Mouse (Mus musculus): ENCODE data around the gene Ccdc107.

DNA sequence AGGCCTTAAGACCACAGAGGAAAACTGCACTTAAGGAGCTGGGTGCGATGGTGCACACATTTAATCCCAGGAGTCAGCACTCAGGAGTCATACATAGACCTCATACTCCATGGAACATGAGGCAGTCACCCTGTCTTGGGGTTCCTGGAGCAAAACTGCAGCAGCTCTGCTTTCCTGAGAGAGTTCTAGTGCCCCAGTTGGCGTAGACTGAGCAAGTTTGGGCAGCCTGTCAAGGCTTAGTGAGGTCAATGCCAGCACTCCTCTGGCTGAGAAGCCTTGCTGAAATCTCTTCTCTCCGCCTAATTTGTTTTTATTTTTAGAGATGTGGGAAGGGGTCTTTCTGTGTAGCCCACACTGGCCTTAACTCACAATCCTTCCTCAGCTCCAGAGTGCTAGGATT, 44.1 kb upstream of the Ccdc107 start:
- TF ChIP-seq CTCF (IDR thresholded peaks at IDR 0.05; ENCODE audit: control insufficient read depth, insufficient read depth, insufficient replicate concordance, low read depth, low read length) (no peak), POLR2A (IDR thresholded peaks at IDR 0.05; ENCODE audit: control insufficient read depth, low read depth, low read length) (no peak)
